Mouse (Mus musculus) bone marrow macrophage, adult 2 months (primary cell): Measurements from ENCODE around the gene Ccdc47.
"Not testable (repeated sequence)": the region's sequence is repeated elsewhere in the genome, so short reads cannot be mapped to it uniquely, and the experiment has no call there.

Experiments used
- CTCF ChIP-seq: IDR thresholded peaks from 2 replicates; pipeline ENCODE4 v1.5.1; 2012; ENCODE audit warnings: low read depth, mild to moderate bottlenecking, low read length, moderate library complexity
- POLR2A ChIP-seq: IDR thresholded peaks from 2 replicates; pipeline ENCODE4 v1.6.1; 2012; ENCODE audit warnings: mild to moderate bottlenecking, low read depth, low read length, borderline replicate concordance

DNA sequence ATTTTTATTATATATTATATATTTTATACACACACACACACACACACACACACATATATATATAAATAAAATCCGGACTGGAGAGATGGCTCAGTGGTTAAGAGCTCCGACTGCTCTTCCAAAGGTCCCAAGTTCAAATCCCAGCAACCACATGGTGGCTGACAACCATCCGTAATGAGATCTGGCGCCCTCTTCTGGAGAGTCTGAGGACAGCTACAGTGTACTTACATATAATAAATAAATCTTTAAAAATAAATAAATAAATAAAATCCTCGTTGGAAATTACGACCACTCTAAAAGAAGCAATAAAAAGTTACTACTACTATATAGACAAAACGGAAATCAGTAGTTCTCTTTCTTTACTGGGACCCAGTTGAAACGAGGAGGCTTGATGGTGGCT, 17.8 kb upstream of the Ccdc47 start:
- TF ChIP-seq CTCF, POLR2A: not testable (repeated sequence)
